Mouse (Mus musculus) hindbrain, postnatal 0 days (tissue): ENCODE data around the gene Ier5. TPM values are rescaled to one million over a fixed set of nuclear protein-coding genes. Genes with fewer than 3 reads are reported as not detected.

Experiments
- ATAC-seq: fragments of 200-750 bp; cut with Nextera tagmentation; 2 replicates; pipeline ENCODE4 v1.8.0; 2017; ENCODE audit warnings: mild to moderate bottlenecking, moderate TSS enrichment, moderate library complexity
- DNase-seq: peaks from one replicate; pipeline ENCODE4 v3.0.0-alpha.2; 2015; ENCODE audit warnings: low spot score
- H3K27ac ChIP-seq: fragments of 300-500 bp; sonication (generic); 2 replicates; pipeline ENCODE4 v1.5.1; 2014; ENCODE audit warnings: mild to moderate bottlenecking
- H3K27me3 ChIP-seq: fragments of 300-500 bp; sonication (generic); 2 replicates; pipeline ENCODE4 v1.6.1; 2014; ENCODE audit warnings: low read length, mixed read lengths; ENCODE audit not compliant: insufficient read depth
- H3K36me3 ChIP-seq: fragments of 300-500 bp; sonication (generic); 2 replicates; pipeline ENCODE4 v1.6.1; 2014; ENCODE audit warnings: low read length, mixed read lengths; ENCODE audit not compliant: insufficient read depth
- H3K4me1 ChIP-seq: fragments of 300-500 bp; sonication (generic); 2 replicates; pipeline ENCODE4 v1.6.1; 2014; ENCODE audit warnings: antibody characterized with exemption, low read length, mixed read lengths; ENCODE audit not compliant: insufficient read depth
- H3K4me2 ChIP-seq: fragments of 300-500 bp; sonication (generic); 2 replicates; pipeline ENCODE4 v1.6.1; 2014; ENCODE audit warnings: low read depth, mild to moderate bottlenecking, low read length, moderate library complexity, mixed read lengths
- H3K4me3 ChIP-seq: fragments of 300-500 bp; sonication (generic); 2 replicates; pipeline ENCODE4 v1.5.1; 2014; ENCODE audit warnings: low read length
- H3K9ac ChIP-seq: fragments of 300-500 bp; sonication (generic); replicated peaks from 2 replicates; pipeline ENCODE4 v1.6.1; 2014; ENCODE audit warnings: mild to moderate bottlenecking, low read length, moderate library complexity, mixed read lengths
- H3K9me3 ChIP-seq: fragments of 300-500 bp; sonication (generic); 2 replicates; pipeline ENCODE4 v1.6.1; 2016; ENCODE audit warnings: low read length, mixed read lengths
- CTCF ChIP-seq: IDR thresholded peaks from 2 replicates; pipeline ENCODE4 v1.5.1; 2016; ENCODE audit warnings: antibody characterized with exemption, control low read depth, low read depth
- WGBS: fragments of 180-500 bp; shearing (Covaris S2); extraction: QIAGEN DNeasy Blood & Tissue Kit; methylation state at CpG from one replicate; pipeline ENCODE4 v1.1.7; 2014; 5-methylcytosine and 5-hydroxymethylcytosine counted together
- polyA plus RNA-seq: library from polyadenylated mRNA; unstranded; fragments of >200 nt; fragmentation: Nextera tagmentation; extraction: Ambion mirVana; gene quantifications from 2 replicates; pipeline ENCODE4 v1.2.1, GENCODE M21; 2015
- total RNA-seq: library from RNA; depleted of rRNA; stranded (reverse); fragments of >200 nt; gene quantifications from 2 replicates; pipeline ENCODE4 v1.2.3, GENCODE M21; 2014; rRNA removed

The Ier5 gene
- 51.4 and 60.5 TPM in 2 replicates for total RNA-seq
- polyA plus RNA-seq: 5.2 and 5.7 TPM in 2 replicates

DNA sequence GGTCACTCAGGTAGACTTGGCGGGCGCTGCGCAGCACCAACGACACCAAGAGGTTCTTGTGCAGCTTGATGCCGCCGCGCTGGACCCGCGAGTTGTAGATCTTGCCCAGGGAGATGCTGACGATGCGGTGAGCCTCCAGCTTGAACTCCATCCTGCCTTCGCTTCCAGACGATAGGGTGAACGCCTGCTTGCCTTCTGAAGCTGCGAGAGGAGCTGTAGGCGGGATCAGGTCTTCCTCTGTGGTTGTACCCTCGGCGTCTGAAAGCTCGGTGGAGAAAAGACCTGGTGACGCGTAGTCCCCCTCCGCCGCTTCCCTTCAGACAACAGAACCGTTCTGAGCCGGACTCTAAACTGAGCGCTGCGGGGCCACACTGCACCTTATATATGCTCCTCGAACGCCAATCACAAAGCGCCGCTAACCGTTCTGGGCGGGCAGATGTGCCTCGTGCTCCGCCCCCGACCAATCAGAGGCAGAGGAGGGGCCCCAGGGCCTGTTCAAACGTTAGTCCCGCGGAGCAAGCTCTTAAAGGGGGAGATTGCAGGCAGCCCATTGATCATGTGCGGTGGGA, at the start of gene Ier5:
TSS of gene Ier5 (minus strand) at position 357 of the 569 bp plus-strand sequence.
- Histone ChIP-seq H3K4me3 (peak within 1 kb of the TSS; percentile 65), H3K9ac (peak within 1 kb of the TSS; percentile 85), H3K4me1 (no peaks in the 10 kb centered on the region; the same call in 1 of the 2 replicates), H3K27ac (peak within 1 kb of the TSS; percentile 90), H3K4me2 (peak within 1 kb of the TSS; percentile 78), H3K9me3 (no peaks in the 10 kb centered on the region), H3K36me3 (no peaks in the 10 kb centered on the region), H3K27me3 (no peaks in the 10 kb centered on the region)
- under 1% methylated on average over 40 of the region's 40 CpGs for WGBS
- peak; percentile 99 for ATAC-seq
- DNase-seq: peak; percentile 99
- no peak for TF ChIP-seq CTCF

DNA sequence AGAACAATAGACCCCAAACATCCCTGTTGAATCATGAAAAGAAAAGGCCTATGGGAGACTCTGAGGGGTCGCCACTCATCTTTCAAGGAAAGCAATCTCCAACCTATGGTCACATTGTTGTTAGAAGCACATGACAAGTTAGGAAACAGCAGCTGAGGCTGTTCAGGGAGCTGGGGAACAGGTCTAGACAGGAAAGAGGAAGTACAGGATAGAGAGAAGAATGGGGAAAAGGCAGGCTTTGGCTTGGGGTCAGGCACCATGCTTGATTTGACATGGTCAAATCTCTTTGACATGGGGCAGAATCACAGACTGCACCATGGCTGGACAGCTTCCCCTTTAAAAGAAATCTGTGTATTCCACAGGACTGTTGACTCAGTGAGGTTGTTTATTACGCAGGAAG, 47.8 kb upstream of the Ier5 start:
- DNase-seq (no peak), ATAC-seq (no peak)
- Histone ChIP-seq H3K9me3 (no peaks in the 10 kb centered on the region), H3K27me3 (no peaks in the 10 kb centered on the region), H3K27ac (no peak overlapping the region), H3K4me3 (no peak overlapping the region), H3K4me1 (no peaks in the 10 kb centered on the region), H3K9ac (no peak overlapping the region), H3K36me3 (no peaks in the 10 kb centered on the region), H3K4me2 (no peak overlapping the region)
- WGBS: 80% methylated on average over 2 of the region's 2 CpGs
- no peak for TF ChIP-seq CTCF

DNA sequence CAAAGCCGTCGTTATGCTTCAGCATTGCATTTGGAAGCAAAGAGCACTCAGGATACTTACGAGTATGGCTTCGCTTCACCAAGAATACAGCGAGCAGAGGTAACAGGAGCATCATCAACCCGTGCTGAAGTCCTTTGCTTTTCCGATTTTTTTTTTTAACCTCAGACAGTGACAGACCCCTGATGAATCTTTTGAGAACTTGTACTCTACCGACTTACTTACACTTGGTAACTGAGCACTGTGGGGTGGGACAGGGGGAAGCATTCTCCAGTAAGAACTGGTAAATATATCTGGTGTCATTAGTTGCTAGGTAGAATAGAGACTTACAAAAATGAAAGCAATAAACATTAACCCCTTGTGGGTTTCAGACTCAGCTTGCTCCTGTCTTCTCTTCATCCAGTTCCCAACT, 47.1 kb upstream of the Ier5 start, which contains the start of gene Mr1:
TSS of gene Mr1 (minus strand) at position 243 of the 409 bp plus-strand sequence.
- DNase-seq (peak; percentile 92), ATAC-seq (peak; percentile 94)
- H3K4me2 ChIP-seq: peak within 1 kb of the TSS; percentile 49
- WGBS: 45% methylated on average over 8 of the region's 8 CpGs
- H3K36me3 ChIP-seq: no peaks in the 10 kb centered on the region
- H3K4me1 ChIP-seq: no peaks in the 10 kb centered on the region
- H3K27ac ChIP-seq: no peak within 1 kb of the TSS; the same call in 1 of the 2 replicates
- H3K9me3 ChIP-seq: no peaks in the 10 kb centered on the region
- TF ChIP-seq CTCF: no peak
- H3K4me3 ChIP-seq: peak within 1 kb of the TSS; percentile 29
- no peaks in the 10 kb centered on the region for H3K27me3 ChIP-seq
- H3K9ac ChIP-seq: no peak within 1 kb of the TSS; the same call in 1 of the 2 replicates

DNA sequence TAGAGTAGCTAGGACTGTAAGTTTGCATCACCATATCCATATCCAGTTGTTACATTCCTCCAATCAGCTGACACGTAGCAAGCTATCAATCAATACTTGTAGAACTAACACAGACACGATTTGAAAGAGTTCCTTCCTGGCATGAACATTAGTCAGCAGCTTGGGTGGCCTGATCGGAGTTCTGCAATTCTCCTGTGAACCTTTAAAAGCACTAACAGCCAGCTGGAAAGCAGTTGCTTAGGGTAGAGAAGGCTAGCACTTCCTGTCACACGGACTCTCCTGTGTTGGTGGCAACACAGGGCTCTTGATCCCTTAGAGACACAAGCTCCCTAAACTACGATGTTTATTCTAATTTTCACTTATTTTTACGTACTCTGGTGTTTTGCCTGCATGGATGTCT, 46.2 kb upstream of the Ier5 start:
- DNase-seq (no peak), ATAC-seq (no peak)
- no peaks in the 10 kb centered on the region for H3K4me1 ChIP-seq
- no peaks in the 10 kb centered on the region for H3K36me3 ChIP-seq
- no peaks in the 10 kb centered on the region for H3K27me3 ChIP-seq
- peak overlapping the region; percentile 18; the same call in 1 of the 2 replicates for H3K4me2 ChIP-seq
- no peak overlapping the region; the same call in 1 of the 2 replicates for H3K4me3 ChIP-seq
- no peak overlapping the region; the same call in 1 of the 2 replicates for H3K9ac ChIP-seq
- TF ChIP-seq CTCF: no peak
- no peaks in the 10 kb centered on the region for H3K9me3 ChIP-seq
- WGBS: 53% methylated on average over 6 of the region's 6 CpGs
- no peak overlapping the region for H3K27ac ChIP-seq

DNA sequence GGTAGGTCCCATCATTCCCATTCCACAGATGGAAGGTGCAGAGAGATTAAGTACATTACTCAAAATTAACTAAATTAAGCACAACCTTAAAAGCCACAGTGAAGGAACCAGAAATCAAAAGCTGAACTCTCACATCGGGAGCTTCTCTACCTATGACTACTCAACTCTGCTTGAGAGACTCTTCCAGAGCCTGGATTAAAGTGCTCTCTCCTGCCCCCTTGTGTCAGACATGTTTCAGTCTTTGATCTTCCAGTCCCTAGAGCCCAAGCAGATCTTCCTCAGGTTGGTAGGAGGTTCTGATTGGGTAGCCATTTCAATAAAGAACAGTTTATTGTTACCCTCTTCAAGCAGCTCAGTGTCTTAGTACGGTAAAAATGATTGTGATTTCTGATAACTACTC, 40.6 kb upstream of the Ier5 start:
- ATAC-seq (no peak), DNase-seq (peak; percentile 39)
- H3K4me2 ChIP-seq: no peak overlapping the region
- WGBS: 74% methylated on average over 2 of the region's 2 CpGs
- no peaks in the 10 kb centered on the region for H3K9me3 ChIP-seq
- no peak overlapping the region for H3K27ac ChIP-seq
- no peaks in the 10 kb centered on the region for H3K36me3 ChIP-seq
- no peak overlapping the region for H3K9ac ChIP-seq
- H3K4me3 ChIP-seq: no peak overlapping the region
- no peaks in the 10 kb centered on the region for H3K4me1 ChIP-seq
- peak; percentile 51 for TF ChIP-seq CTCF
- no peaks in the 10 kb centered on the region for H3K27me3 ChIP-seq

DNA sequence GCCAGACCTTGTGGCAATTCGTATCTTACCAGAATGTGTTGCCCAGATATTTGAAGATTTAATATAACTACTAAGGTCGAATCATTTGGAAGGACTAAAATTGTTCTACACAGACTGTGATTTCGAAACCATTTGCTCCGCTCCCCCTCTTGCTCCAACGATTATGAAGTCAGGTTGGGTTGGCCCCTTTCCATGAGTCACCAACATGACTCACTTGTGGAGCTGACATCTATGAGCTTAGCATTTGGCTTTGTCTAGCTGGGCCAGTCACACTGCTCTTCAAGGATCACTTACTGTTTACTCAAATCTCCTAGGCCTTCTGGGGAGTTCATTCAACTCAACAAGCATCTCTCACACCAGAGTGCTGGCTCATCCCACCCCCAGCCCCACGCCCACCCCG, 39.4 kb upstream of the Ier5 start:
- Histone ChIP-seq H3K4me2 (no peak overlapping the region), H3K9ac (no peak overlapping the region), H3K4me3 (no peak overlapping the region), H3K27me3 (no peaks in the 10 kb centered on the region), H3K9me3 (no peaks in the 10 kb centered on the region), H3K27ac (no peak overlapping the region), H3K4me1 (no peaks in the 10 kb centered on the region), H3K36me3 (no peaks in the 10 kb centered on the region)
- WGBS: 83% methylated on average over 7 of the region's 7 CpGs
- DNase-seq (peak; percentile 15), ATAC-seq (no peak)
- TF ChIP-seq CTCF: no peak

DNA sequence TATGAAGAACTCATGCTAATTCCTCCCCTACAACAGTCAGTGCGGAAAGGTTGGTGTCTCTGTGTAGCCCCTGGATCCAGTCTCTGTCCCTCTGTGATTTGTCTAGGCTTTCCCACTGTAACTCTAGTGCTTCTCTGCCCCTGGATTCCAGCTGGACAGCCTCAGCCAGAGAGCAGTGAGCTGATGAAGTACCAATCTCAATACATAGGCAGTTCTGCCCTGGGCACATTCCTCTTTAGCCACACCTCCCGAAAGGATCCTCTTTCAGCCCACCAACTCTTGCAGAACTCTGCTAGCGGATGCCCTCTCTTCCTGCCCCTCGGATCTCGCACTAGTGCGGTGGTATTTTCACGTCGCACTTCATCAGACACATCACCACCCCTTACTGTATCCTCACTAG, 35.4 kb upstream of the Ier5 start:
- no peaks in the 10 kb centered on the region for H3K4me1 ChIP-seq
- H3K9me3 ChIP-seq: no peaks in the 10 kb centered on the region
- H3K36me3 ChIP-seq: no peaks in the 10 kb centered on the region
- no peak overlapping the region for H3K9ac ChIP-seq
- no peak for TF ChIP-seq CTCF
- ATAC-seq (no peak), DNase-seq (no peak)
- no peak overlapping the region for H3K27ac ChIP-seq
- H3K27me3 ChIP-seq: no peaks in the 10 kb centered on the region
- H3K4me2 ChIP-seq: no peak overlapping the region
- WGBS: 63% methylated on average over 8 of the region's 8 CpGs
- no peak overlapping the region for H3K4me3 ChIP-seq
